In the genomic region with DNA sequence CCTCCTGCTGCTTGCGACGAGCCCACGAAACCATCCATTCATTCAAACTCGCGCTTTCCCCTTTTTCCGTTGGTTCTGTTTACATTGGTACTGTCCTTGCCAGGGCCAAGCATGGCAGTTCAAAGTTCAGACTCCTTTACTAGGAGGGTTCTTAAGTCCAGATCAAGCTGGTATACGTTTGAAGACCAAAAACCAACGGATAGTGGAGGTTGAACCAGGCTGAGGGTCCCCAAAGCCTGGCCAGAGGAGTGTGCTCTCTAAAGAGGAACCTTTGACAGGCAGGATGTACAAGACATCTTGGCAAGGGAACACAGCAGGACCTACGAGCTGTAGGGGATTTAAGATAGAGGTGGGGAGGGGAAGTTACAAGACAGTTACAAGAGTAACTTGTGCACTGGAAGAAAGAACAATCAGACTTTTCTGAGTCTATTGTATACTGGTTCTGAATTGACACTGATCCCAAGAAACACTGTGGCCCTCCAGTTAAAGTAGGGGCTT, we compare ENCODE assay signal across 8 mouse cellular contexts. TPM values are rescaled to one million over a fixed set of nuclear protein-coding genes. Genes with fewer than 3 reads are reported as not detected.
A peak's percentile ranks its signal among the peaks of the same experiment; 100 is the strongest.
DNase-seq lines count a peak whose midpoint lies in the region; ATAC-seq lines count a peak whose summit lies in the region.

No protein-coding gene starts in this region.

- H3K9ac ChIP-seq in lung, embryonic 15.5 days = peak overlapping the region; percentile 47
- peak overlapping the region; percentile 57 for H3K9ac ChIP-seq in liver, embryonic 11.5 days (ENCODE audit: low read depth, low read length)
- no peak overlapping the region; the same call in 1 of the 2 replicates for H3K9ac ChIP-seq in stomach, embryonic 14.5 days (replicated peaks; ENCODE audit: low read depth, low read length)

- peaks cover 33% of the 10 kb centered on the region for H3K4me1 ChIP-seq in lung, embryonic 15.5 days
- H3K4me1 ChIP-seq in forebrain, embryonic 10.5 days = peaks cover 50% of the 10 kb centered on the region
- peaks cover 11% of the 10 kb centered on the region; the same call in 1 of the 2 replicates for H3K4me1 ChIP-seq in liver, embryonic 11.5 days (replicated peaks; ENCODE audit: control insufficient read depth, insufficient read depth, low read length)
- H3K4me1 ChIP-seq in stomach, embryonic 14.5 days (ENCODE audit: control insufficient read depth, insufficient read depth, low read length) = 0 out of 2 replicates have a peak, but pooled peaks cover 22% of the 10 kb centered on the region

- no peaks in the 10 kb centered on the region for H3K9me3 ChIP-seq in lung, embryonic 15.5 days
- no peaks in the 10 kb centered on the region for H3K9me3 ChIP-seq in forebrain, embryonic 10.5 days
- H3K9me3 ChIP-seq in liver, embryonic 11.5 days (ENCODE audit: control insufficient read depth, low read length) = no peaks in the 10 kb centered on the region
- no peaks in the 10 kb centered on the region for H3K9me3 ChIP-seq in stomach, embryonic 14.5 days (ENCODE audit: control insufficient read depth, low read depth, low read length)

- ATAC-seq in lung, embryonic 15.5 days (ENCODE audit: borderline replicate concordance, extremely low read depth, low FRiP score, low TSS enrichment) = no peak
- ATAC-seq in liver, embryonic 11.5 days (replicated peaks; ENCODE audit: low FRiP score) = no peak
- no peak for ATAC-seq in stomach, embryonic 14.5 days (ENCODE audit: insufficient number of reproducible peaks, insufficient read depth, low FRiP score, low read depth)
- no peak for ATAC-seq in frontal cortex, adult (ENCODE audit: low TSS enrichment)

- peak overlapping the region; percentile 76 for H3K4me2 ChIP-seq in lung, embryonic 15.5 days
- peak overlapping the region; percentile 85 for H3K4me2 ChIP-seq in liver, embryonic 11.5 days
- peak overlapping the region; percentile 56 for H3K4me2 ChIP-seq in stomach, embryonic 14.5 days (replicated peaks; ENCODE audit: low read depth, low read length)

- H3K4me3 ChIP-seq in lung, embryonic 15.5 days = peak overlapping the region; percentile 62
- H3K4me3 ChIP-seq in forebrain, embryonic 10.5 days = peak overlapping the region; percentile 72
- peak overlapping the region; percentile 57 for H3K4me3 ChIP-seq in liver, embryonic 11.5 days (ENCODE audit: low read depth, low read length)
- peak overlapping the region; percentile 61 for H3K4me3 ChIP-seq in stomach, embryonic 14.5 days (ENCODE audit: low read depth, low read length)

- 3% methylated on average over 9 of the region's 9 CpGs for WGBS in lung, embryonic 15.5 days
- WGBS in forebrain, embryonic 10.5 days = under 1% methylated on average over 9 of the region's 9 CpGs
- WGBS in liver, embryonic 11.5 days = 2% methylated on average over 9 of the region's 9 CpGs
- WGBS in stomach, embryonic 14.5 days = 4% methylated on average over 9 of the region's 9 CpGs

- H3K27me3 ChIP-seq in lung, embryonic 15.5 days = no peaks in the 10 kb centered on the region
- peaks cover 36% of the 10 kb centered on the region for H3K27me3 ChIP-seq in forebrain, embryonic 10.5 days (ENCODE audit: poor library complexity, severe bottlenecking)
- H3K27me3 ChIP-seq in liver, embryonic 11.5 days (replicated peaks; ENCODE audit: control insufficient read depth, insufficient read depth, low read length) = peaks cover 43% of the 10 kb centered on the region
- no peaks in the 10 kb centered on the region for H3K27me3 ChIP-seq in stomach, embryonic 14.5 days (ENCODE audit: control insufficient read depth, insufficient read depth, low read length)

- no peaks in the 10 kb centered on the region for H3K36me3 ChIP-seq in lung, embryonic 15.5 days
- no peaks in the 10 kb centered on the region for H3K36me3 ChIP-seq in forebrain, embryonic 10.5 days (replicated peaks)
- no peaks in the 10 kb centered on the region for H3K36me3 ChIP-seq in liver, embryonic 11.5 days (ENCODE audit: control insufficient read depth, insufficient read depth, low read length)
- no peaks in the 10 kb centered on the region for H3K36me3 ChIP-seq in stomach, embryonic 14.5 days (ENCODE audit: control insufficient read depth, insufficient read depth, low read length)

- peak overlapping the region; percentile 86 for H3K27ac ChIP-seq in lung, embryonic 15.5 days
- H3K27ac ChIP-seq in forebrain, embryonic 10.5 days = peak overlapping the region; percentile 95
- H3K27ac ChIP-seq in liver, embryonic 11.5 days (ENCODE audit: low read depth, low read length) = peak overlapping the region; percentile 43; the same call in 1 of the 2 replicates
- H3K27ac ChIP-seq in stomach, embryonic 14.5 days (ENCODE audit: low read length) = no peak overlapping the region

- no peak for DNase-seq in lung, postnatal 14 days
- DNase-seq in forebrain, embryonic 10.5 days (ENCODE audit: extremely low spot score, low spot score) = no peak
- no peak for DNase-seq in liver, embryonic 11.5 days (ENCODE audit: low spot score)
- no peak for DNase-seq in thymus, postnatal 10 days (ENCODE audit: low spot score in 2 of 2)
- DNase-seq in layer of hippocampus, adult 8-10 months (ENCODE audit: low spot score in 2 of 2) = no peak

RNA-seq across cellular contexts. Expression of a gene that starts 0.6 kb away (rescaled TPM):
- polyA plus RNA-seq in lung, embryonic 15.5 days (2015; fragmentation: Nextera tagmentation; extraction: Ambion mirVana) = 15.7 and 16.0 TPM in 2 replicates
- polyA plus RNA-seq in forebrain, embryonic 10.5 days (2016; fragmentation: Nextera tagmentation; extraction: Ambion mirVana) = 21.2 and 23.2 TPM in 2 replicates
- polyA plus RNA-seq in liver, embryonic 11.5 days (2014; fragmentation: Nextera tagmentation; extraction: Ambion mirVana) = 3.1 and 3.2 TPM in 2 replicates
- 38.7 and 40.3 TPM in 2 replicates for polyA plus RNA-seq in stomach, embryonic 14.5 days (2014; fragmentation: Nextera tagmentation; extraction: Ambion mirVana)
- 1 to 10 TPM; 2.3 to 3.7 (median 3.0) TPM for total RNA-seq in layer of hippocampus, adult 8-10 months (2022)

RNA-seq across cellular contexts. Expression of a gene that starts 22.0 kb away (rescaled TPM):
- 0.17 and 0.25 TPM in 2 replicates for polyA plus RNA-seq in lung, embryonic 15.5 days (2015; fragmentation: Nextera tagmentation; extraction: Ambion mirVana)
- polyA plus RNA-seq in forebrain, embryonic 10.5 days (2016; fragmentation: Nextera tagmentation; extraction: Ambion mirVana) = 0.27 and 0.28 TPM in 2 replicates
- polyA plus RNA-seq in liver, embryonic 11.5 days (2014; fragmentation: Nextera tagmentation; extraction: Ambion mirVana) = not detected in 2 replicates
- 1.5 and 2.7 TPM in 2 replicates for polyA plus RNA-seq in stomach, embryonic 14.5 days (2014; fragmentation: Nextera tagmentation; extraction: Ambion mirVana)
- 1 to 10 TPM in 2 of 4 experiments, under 1 TPM in 2; 0.71 to 3.1 (median 2.0) TPM for total RNA-seq in layer of hippocampus, adult 8-10 months (2022)

RNA-seq across cellular contexts. Expression of a gene that starts 26.0 kb away (rescaled TPM):
- polyA plus RNA-seq in lung, embryonic 15.5 days (2015; fragmentation: Nextera tagmentation; extraction: Ambion mirVana) = not detected in 2 replicates
- not detected in 2 replicates for polyA plus RNA-seq in forebrain, embryonic 10.5 days (2016; fragmentation: Nextera tagmentation; extraction: Ambion mirVana)
- not detected in 2 replicates for polyA plus RNA-seq in liver, embryonic 11.5 days (2014; fragmentation: Nextera tagmentation; extraction: Ambion mirVana)
- polyA plus RNA-seq in stomach, embryonic 14.5 days (2014; fragmentation: Nextera tagmentation; extraction: Ambion mirVana) = not detected in 2 replicates
- total RNA-seq in layer of hippocampus, adult 8-10 months (2022) = 1 to 10 TPM; 3.2 to 6.6 (median 3.9) TPM
